Mouse (Mus musculus) B cell, adult 67 days (primary cell): ENCODE data around the gene Yeats2. TPM values are rescaled to one million over a fixed set of nuclear protein-coding genes. Genes with fewer than 3 reads are reported as not detected.

Source experiments
- total RNA-seq, 2 experiments: library from RNA; stranded (reverse); gene quantifications; 4 replicates each; pipeline ENCODE4 v1.2.4; 2023

Yeats2 gene
- total RNA-seq, result 10 to 100 TPM; 55.1 to 59.1 TPM

GRCm38 (mm10) chr16:20140772-20141531, at the start of gene Yeats2:
Gene Yeats2, plus strand, starts transcription at chr16:20141063.

GRCm38 (mm10) chr16:20097069-20097710, 43.7 kb upstream of the Yeats2 start, which contains the start of gene Klhl24:
Gene Klhl24, plus strand, starts transcription at chr16:20097542.

DNA sequence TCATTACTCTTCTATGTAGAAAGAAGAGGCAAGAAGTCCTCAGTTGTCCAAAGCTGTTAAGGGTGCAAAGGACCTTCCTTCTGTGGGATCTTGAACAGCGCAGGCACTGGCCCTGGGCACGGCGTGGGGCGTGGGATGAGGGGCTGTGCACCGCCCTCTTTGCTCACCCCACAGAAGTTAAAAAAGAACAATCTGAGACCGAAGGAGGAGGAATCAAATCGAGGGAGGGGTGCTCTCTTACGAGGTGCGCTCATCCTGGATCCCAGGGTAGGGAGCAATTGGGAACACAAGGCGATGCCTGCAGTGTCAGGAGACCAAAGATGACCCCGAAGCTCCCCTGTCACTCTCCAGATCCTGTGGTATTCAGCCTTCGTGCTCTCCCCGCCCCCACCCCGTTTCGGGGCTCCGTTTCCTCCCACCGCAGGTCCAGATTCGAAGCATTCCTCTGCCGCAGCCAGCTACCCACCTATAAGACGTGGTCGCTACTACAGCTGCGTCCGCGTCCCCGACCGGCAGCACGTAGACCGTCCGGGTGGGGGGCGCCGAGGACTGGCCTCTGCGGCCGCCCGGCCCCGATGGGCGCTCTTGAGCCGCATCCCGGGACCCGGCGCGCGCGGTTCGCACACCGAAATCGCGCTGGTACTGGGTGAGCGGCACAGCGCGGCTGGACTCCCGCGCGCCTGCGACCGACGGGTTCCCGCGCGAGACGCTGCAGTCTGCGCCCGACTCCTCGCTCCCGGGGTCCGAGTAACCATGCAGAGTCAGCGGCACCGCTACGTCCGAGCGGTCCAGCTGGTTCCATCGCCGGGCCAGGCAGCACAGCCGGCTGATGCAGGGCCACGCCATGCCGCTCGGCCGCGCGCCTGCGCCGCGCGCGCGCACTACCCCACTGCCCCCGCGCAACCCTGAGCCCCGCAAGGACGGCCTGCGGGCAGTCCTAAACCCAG, 99.9 kb downstream of the Yeats2 start, which contains the start of gene Map6d1:
TSS of gene Map6d1 (minus strand) at position 891 of the 947 bp plus-strand sequence.

Other genes with a start within 250 kb of the Yeats2 start
- 100 to 1,000 TPM; 119 to 125 TPM for gene Klhl6, start 158.0 kb upstream of the Yeats2 start, total RNA-seq
- gene Klhl24, start 43.5 kb upstream of the Yeats2 start, total RNA-seq, result 100 to 1,000 TPM; 270 to 315 TPM
- gene Map6d1, start 100.3 kb downstream of the Yeats2 start, total RNA-seq, result not detected
- gene Parl, start 161.3 kb downstream of the Yeats2 start, total RNA-seq, result 10 to 100 TPM; 65.9 to 79.3 TPM
- gene Cyp2ab1, start 184.3 kb downstream of the Yeats2 start, total RNA-seq, result not detected